Mouse (Mus musculus) small intestine, adult 2 months (tissue): Measurements from ENCODE around the gene Amigo1. TPM values are rescaled to one million over a fixed set of nuclear protein-coding genes. Genes with fewer than 3 reads are reported as not detected.
A peak's percentile ranks its signal among the peaks of the same experiment; 100 is the strongest.

ENCODE experiments used
- H3K27ac ChIP-seq: fragments of 200-500 bp; 2 replicates; pipeline ENCODE4 v1.5.1; 2012; ENCODE audit warnings: low read depth, low read length, control low read depth, inconsistent platforms; ENCODE audit not compliant: insufficient read depth
- H3K27me3 ChIP-seq: fragments of 200-500 bp; 2 replicates; pipeline ENCODE4 v1.6.1; 2012; ENCODE audit warnings: mild to moderate bottlenecking, moderate library complexity, low read length, inconsistent platforms; ENCODE audit not compliant: control insufficient read depth, insufficient read depth
- H3K36me3 ChIP-seq: fragments of 200-500 bp; 2 replicates; pipeline ENCODE4 v1.6.1; 2012; ENCODE audit warnings: mild to moderate bottlenecking, low read length, control low read depth, inconsistent platforms; ENCODE audit not compliant: control insufficient read depth, insufficient read depth
- H3K4me1 ChIP-seq: fragments of 200-500 bp; 2 replicates; pipeline ENCODE4 v1.6.1; 2012; ENCODE audit warnings: low read length, inconsistent platforms, mixed read lengths; ENCODE audit not compliant: control insufficient read depth, insufficient read depth, insufficient read length
- H3K4me3 ChIP-seq: fragments of 200-500 bp; 2 replicates; pipeline ENCODE4 v1.5.1; 2012; ENCODE audit warnings: low read depth, mild to moderate bottlenecking, control low read depth, inconsistent platforms, low read length, moderate library complexity
- CTCF ChIP-seq: fragments of 200-500 bp; IDR thresholded peaks from 2 replicates; pipeline ENCODE4 v1.5.1; 2012; ENCODE audit warnings: low read depth, mild to moderate bottlenecking, control low read depth, inconsistent platforms, low read length, moderate library complexity, mixed read lengths; ENCODE audit not compliant: insufficient replicate concordance, insufficient read length; ENCODE audit errors: extremely low read depth
- POLR2A ChIP-seq: fragments of 200-500 bp; IDR thresholded peaks from 2 replicates; pipeline ENCODE4 v1.6.1; 2012; ENCODE audit warnings: low read depth, mild to moderate bottlenecking, control low read depth, inconsistent platforms, low read length, moderate library complexity
- WGBS: fragments of 180-500 bp; shearing (Covaris S2); methylation state at CpG from one replicate; pipeline ENCODE4 v1.1.7; 2018; 5-methylcytosine and 5-hydroxymethylcytosine counted together
- polyA plus RNA-seq: library from polyadenylated mRNA; depleted of rRNA; stranded (reverse); fragments of >200 nt; gene quantifications from 2 replicates; pipeline ENCODE4 v1.2.3, GENCODE M21; 2012

Gene Amigo1
- polyA plus RNA-seq, 1 experiment: 17.6 TPM

GRCm38 (mm10) chr3:108204470-108204869 lies 18.3 kb downstream of the Amigo1 start:
- no peak overlapping the region for H3K4me3 ChIP-seq
- H3K27ac ChIP-seq: no peak overlapping the region
- H3K27me3 ChIP-seq: no peaks in the 10 kb centered on the region
- WGBS: 87% methylated on average over 11 of the region's 11 CpGs
- peaks cover 5% of the 10 kb centered on the region; the same call in 1 of the 2 replicates for H3K4me1 ChIP-seq
- no peak for TF ChIP-seq CTCF
- no peak for TF ChIP-seq POLR2A
- H3K36me3 ChIP-seq: no peaks in the 10 kb centered on the region; the same call in 1 of the 2 replicates

- no peaks in the 10 kb centered on the region; the same call in 1 of the 2 replicates for H3K36me3 ChIP-seq
- WGBS: 91% methylated on average over 8 of the region's 8 CpGs
- H3K27ac ChIP-seq: no peak overlapping the region
- H3K4me3 ChIP-seq: no peak overlapping the region
- H3K27me3 ChIP-seq: no peaks in the 10 kb centered on the region
- peaks cover 8% of the 10 kb centered on the region; the same call in 1 of the 2 replicates for H3K4me1 ChIP-seq
- TF ChIP-seq POLR2A (no peak), CTCF (no peak)
These were observed 19.5 kb downstream of the Amigo1 start for GRCm38 (mm10) chr3:108205601-108206000.

GRCm38 (mm10) chr3:108206731-108207375 lies 20.7 kb downstream of the Amigo1 start:
- no peak overlapping the region for H3K27ac ChIP-seq
- no peak for TF ChIP-seq CTCF
- TF ChIP-seq POLR2A: no peak
- no peak overlapping the region for H3K4me3 ChIP-seq
- no peaks in the 10 kb centered on the region for H3K27me3 ChIP-seq
- WGBS: 84% methylated on average over 15 of the region's 15 CpGs
- no peaks in the 10 kb centered on the region; the same call in 1 of the 2 replicates for H3K36me3 ChIP-seq
- 0 out of 2 replicates have a peak, but pooled peaks cover 4% of the 10 kb centered on the region for H3K4me1 ChIP-seq

- Histone ChIP-seq H3K4me1 (peaks cover 7% of the 10 kb centered on the region; the same call in 1 of the 2 replicates), H3K36me3 (no peaks in the 10 kb centered on the region; the same call in 1 of the 2 replicates), H3K27me3 (no peaks in the 10 kb centered on the region), H3K27ac (no peak overlapping the region), H3K4me3 (no peak overlapping the region)
- TF ChIP-seq POLR2A: no peak
- no peak for TF ChIP-seq CTCF
- 91% methylated on average over 3 of the region's 3 CpGs for WGBS
These were observed 22.9 kb downstream of the Amigo1 start for GRCm38 (mm10) chr3:108209001-108209400.

GRCm38 (mm10) chr3:108209536-108209935 lies 23.4 kb downstream of the Amigo1 start:
- H3K4me1 ChIP-seq: peaks cover 7% of the 10 kb centered on the region; the same call in 1 of the 2 replicates
- 7% methylated on average over 8 of the region's 8 CpGs for WGBS
- no peak overlapping the region for H3K27ac ChIP-seq
- peak overlapping the region; percentile 74 for H3K4me3 ChIP-seq
- no peaks in the 10 kb centered on the region for H3K27me3 ChIP-seq
- H3K36me3 ChIP-seq: no peaks in the 10 kb centered on the region; the same call in 1 of the 2 replicates
- TF ChIP-seq CTCF: no peak
- no peak; the same call in 1 of the 2 replicates for TF ChIP-seq POLR2A

- under 1% methylated on average over 71 of the region's 72 CpGs for WGBS
- H3K4me1 ChIP-seq: peaks cover 7% of the 10 kb centered on the region; the same call in 1 of the 2 replicates
- peak overlapping the region; percentile 74 for H3K4me3 ChIP-seq
- TF ChIP-seq CTCF (no peak), POLR2A (peak; percentile 11; the same call in 1 of the 2 replicates)
- H3K36me3 ChIP-seq: no peaks in the 10 kb centered on the region
- H3K27ac ChIP-seq: peak overlapping the region; percentile 48
- no peaks in the 10 kb centered on the region for H3K27me3 ChIP-seq
These were observed 24.0 kb downstream of the Amigo1 start for GRCm38 (mm10) chr3:108209946-108210770.

- H3K27ac ChIP-seq: peak within 1 kb of the TSS; percentile 48
- TF ChIP-seq POLR2A (no peak), CTCF (no peak; the same call in 1 of the 2 replicates)
- H3K4me3 ChIP-seq: peak within 1 kb of the TSS; percentile 74
- 1% methylated on average over 14 of the region's 14 CpGs for WGBS
- H3K36me3 ChIP-seq: no peaks in the 10 kb centered on the region
- H3K27me3 ChIP-seq: no peaks in the 10 kb centered on the region
- peaks cover 7% of the 10 kb centered on the region; the same call in 1 of the 2 replicates for H3K4me1 ChIP-seq
These were observed 24.6 kb downstream of the Amigo1 start, which contains the start of gene Atxn7l2 for GRCm38 (mm10) chr3:108210771-108211139. Gene Atxn7l2 (minus strand): TSS chr3:108210934.
